Mouse (Mus musculus): ENCODE measurements at regions not wholly inside any gene's neighbourhood (a gene's known extent, or its start where the extent isn't known, plus 50 kb on each side); places are given as distances from the start of the nearest gene placed in this dataset.

GRCm38 (mm10) chrX:99218213-99218612 lies 82.3 kb downstream of the Efnb1 start:
- TF ChIP-seq MAX (IDR thresholded peaks at IDR 0.05) = no peak
- no peak for TF ChIP-seq MYOD1 (IDR thresholded peaks at IDR 0.05; ENCODE audit: control insufficient read depth, insufficient read length, low read depth)
- no peak for TF ChIP-seq USF1 (IDR thresholded peaks at IDR 0.05; ENCODE audit: low read depth)
- no peak for TF ChIP-seq CTCF (IDR thresholded peaks at IDR 0.05; ENCODE audit: control insufficient read depth, insufficient read depth, insufficient read length)
- no peak for TF ChIP-seq CEBPB (IDR thresholded peaks at IDR 0.05; ENCODE audit: low read depth)
- no peak for TF ChIP-seq MYOG (IDR thresholded peaks at IDR 0.05; ENCODE audit: control insufficient read depth, extremely low read depth, insufficient read length)
- no peak for TF ChIP-seq FOSL1 (IDR thresholded peaks at IDR 0.05; ENCODE audit: insufficient read depth, low read length, poor library complexity, severe bottlenecking)
